Mouse (Mus musculus) spleen, embryonic (tissue): Measurements from ENCODE around the gene Faap20.

Experiments used
- CTCF ChIA-PET: fragments of 350-600 bp; sonication (Branson Sonifier 250); formaldehyde crosslinking; loops from one replicate; lab custom pipeline; 2022; lab: Charles Lee

Faap20 gene

GRCm38 (mm10) chr4:155220213-155221100 is 29.1 kb upstream of the Faap20 start:
- CTCF ChIA-PET: interaction anchor here (0.6 to 0.9 kb wide), 3 partner anchors 29 to 390 kb away, joined by 3 to 9 read pairs (median 3); partner anchors contain the start of genes Faap20 and Pex10

GRCm38 (mm10) chr4:155221106-155221505 is 28.5 kb upstream of the Faap20 start:
- CTCF ChIA-PET: interaction anchor here (0.6 to 0.9 kb wide), 3 partner anchors 28 to 390 kb away, joined by 3 to 9 read pairs (median 3); partner anchors contain the start of genes Faap20 and Pex10

DNA sequence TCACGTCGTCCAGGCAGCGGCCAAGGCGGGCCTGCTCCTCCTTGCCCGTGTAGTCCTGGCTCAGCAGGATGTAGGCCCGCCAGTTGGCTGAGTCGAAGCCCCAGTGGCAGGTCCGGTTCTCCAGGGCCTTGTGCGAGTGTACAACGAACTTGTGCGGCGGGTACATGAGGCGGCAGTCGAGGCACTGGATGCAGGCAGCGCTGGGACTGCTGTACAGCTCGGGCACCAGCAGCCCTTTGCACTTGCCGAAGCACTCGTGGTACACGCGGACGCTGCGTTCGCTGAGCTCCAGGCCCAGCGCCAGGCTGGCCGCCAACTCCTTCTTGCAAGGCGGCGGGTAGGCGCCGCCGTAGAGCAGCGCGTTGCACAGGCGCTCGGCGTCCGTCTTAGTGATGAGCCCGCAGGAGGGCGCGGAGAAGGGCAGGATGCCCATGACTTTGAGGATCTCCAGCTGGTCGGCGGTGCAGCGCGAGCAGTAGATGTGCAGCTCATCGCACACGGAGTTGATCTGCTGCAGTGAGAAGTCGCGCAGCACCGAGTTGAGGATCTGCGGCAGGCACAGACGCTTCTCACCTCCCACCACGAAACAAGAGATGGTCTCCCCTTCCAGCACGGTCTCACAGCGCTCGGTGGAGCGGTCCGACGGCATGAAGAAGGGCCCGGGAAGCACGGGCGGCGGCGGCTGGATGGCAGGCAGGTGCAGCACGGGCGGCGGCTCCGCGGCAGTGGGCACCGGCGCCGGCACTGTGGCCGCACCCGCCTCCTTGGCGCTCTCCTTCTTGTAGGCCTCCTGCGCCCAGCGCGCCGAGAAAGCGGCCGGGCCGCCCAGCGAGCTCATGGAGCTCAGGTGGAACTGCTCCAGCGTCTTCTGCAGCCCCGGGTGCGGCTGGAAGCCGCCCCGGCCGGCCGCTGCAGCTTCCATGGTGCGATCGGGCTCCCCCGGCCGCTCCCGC is 27.7 kb upstream of the Faap20 start:
- CTCF ChIA-PET: no interaction called here

DNA sequence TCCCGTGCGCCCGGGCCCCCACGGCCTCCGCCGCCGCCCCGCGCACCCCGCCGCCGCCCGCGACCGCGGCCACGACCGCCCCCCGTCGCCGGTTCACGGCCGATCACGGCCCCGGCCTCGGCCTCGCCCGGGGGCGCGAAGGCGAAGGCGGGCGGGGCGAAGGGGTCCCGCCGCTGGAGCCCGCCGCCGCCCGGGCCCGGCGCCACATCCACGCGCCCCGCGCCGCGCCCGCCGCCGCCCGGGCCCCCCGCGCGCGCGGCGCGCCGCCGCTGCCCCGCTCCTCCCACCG is 27.1 kb upstream of the Faap20 start, which contains the start of gene Ski:
TSS of gene Ski (minus strand) at position 41 of the 289 bp plus-strand sequence.
- CTCF ChIA-PET: no interaction called here

GRCm38 (mm10) chr4:155222841-155223593 is 26.6 kb upstream of the Faap20 start:
- CTCF ChIA-PET: interaction anchor here (1.0 kb wide), 1 partner anchor 11 kb away, joined by 3 read pairs; no protein-coding TSS in a partner anchor

DNA sequence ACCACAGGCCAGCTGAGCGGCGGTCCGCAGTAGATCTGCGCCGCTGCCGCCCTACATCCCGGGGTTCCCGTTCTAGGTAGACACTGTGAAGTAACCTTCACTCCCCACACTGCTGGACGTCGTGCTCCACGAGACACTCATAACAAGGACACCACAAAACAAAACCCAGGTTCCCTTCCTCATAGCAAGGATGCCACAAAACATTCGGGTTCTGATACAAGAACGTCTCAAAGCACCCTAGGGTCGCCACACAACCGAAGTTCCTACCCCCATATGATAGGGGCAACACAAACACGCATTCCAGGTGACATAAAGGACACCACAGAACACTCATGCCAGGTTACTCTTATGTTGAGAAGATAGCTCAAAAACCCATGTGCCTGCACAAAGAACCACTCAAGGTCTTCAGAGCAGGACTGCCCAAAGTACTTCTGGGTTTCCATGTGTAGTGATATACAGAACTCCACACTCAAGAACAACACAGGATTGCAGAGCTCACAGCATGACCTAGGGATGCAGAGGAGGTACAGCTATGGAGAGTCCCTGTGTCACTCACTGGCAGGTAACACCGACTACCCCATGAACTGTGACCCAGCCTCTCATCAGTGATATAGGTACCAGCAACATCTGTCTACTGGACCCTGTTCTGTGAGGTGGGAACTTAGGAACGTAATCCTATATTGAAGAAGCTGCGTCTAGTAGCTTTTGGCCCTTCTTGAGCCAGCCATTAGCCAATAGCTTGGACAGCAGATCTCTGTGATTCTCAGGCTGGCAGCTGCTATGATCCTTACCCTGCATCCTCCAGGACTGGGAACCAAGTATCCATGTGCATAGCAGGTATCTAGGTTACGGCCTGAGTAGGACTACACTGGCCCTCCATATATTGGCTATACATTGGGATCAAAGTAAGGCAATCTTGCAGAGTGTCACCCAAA is 25.7 kb upstream of the Faap20 start:
- CTCF ChIA-PET: interaction anchor here (0.9 to 1.0 kb wide), 2 partner anchors 10 to 26 kb away, joined by 3 to 4 read pairs; partner anchors contain the start of gene Faap20

- CTCF ChIA-PET: interaction anchor here (0.6 kb wide), 1 partner anchor 595 kb away, joined by 4 read pairs; no protein-coding TSS in a partner anchor
Observed at GRCm38 (mm10) chr4:155225918-155226317, 23.7 kb upstream of the Faap20 start.

GRCm38 (mm10) chr4:155227986-155228385 is 21.6 kb upstream of the Faap20 start:
- CTCF ChIA-PET: no interaction called here

- CTCF ChIA-PET: no interaction called here
Observed at GRCm38 (mm10) chr4:155228461-155228860, 21.1 kb upstream of the Faap20 start.

DNA sequence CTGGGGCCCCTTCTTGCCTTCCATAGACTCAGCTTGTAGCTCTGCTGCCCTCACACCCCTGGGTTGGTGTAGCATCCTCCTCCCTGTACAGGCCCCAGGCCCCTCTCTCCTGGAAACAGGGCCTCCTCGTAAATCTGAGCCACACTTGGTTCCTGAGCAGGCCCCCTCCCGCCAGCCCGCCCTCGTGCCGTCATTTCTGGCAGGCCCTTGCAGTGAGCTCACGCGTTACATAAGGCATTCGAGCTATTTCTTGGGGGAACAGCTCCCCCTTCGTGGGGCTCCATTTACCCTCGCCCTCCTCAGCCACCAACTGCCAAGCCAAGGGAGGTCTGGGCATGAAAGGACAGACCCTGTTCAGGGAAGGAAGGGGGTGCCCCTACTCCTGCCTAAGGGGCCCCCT is 15.7 kb upstream of the Faap20 start:
- CTCF ChIA-PET: interaction anchor here (0.5 to 0.8 kb wide), 4 partner anchors 10 to 146 kb away, joined by 3 to 12 read pairs (median 4); no protein-coding TSS in a partner anchor

DNA sequence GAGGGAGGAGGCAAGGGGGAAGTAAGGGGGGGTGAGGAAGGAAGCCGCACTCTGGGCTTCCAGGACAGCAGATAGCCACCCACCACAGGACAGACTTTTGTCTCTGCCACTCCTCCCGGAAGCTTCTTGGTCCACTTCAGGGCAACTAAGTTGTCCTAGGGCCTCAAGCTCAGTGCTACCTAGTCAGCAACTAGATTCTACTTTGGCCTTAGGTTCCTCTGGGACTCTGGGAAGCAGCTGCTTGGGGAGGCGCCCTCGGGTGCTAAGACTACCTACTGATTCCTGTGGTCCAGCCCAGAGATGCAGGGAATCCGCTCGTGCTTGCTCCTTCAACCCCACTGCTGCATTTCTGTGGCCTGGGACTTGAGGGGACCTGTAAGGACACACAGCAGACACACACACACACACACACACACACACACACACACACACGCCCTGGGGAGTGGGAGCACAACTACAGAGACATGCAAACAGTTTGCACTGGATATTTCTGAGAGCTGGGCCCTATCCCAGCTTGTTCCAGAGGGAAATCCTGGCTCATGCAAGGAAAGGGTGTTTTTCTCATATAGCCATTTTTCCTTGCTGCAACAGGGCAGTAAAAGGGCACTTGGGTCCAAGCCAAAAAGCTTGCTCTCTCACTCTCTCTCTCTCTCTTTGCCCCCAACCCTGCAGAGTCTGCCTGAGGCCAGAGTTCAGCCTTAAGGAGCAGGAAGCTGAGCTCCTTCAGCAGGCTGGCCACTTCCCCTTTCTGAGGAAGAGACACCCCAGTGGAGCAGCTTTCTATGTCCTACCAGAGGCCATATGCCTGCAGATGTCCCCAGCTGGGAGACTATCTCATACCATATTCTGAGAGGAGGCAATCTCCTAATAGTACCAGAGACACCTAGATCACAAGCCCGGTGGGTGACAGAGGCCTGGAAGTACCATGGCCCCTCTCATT is 15.0 kb upstream of the Faap20 start:
- CTCF ChIA-PET: interaction anchor here (0.5 to 1.1 kb wide), 5 partner anchors 11 to 147 kb away, joined by 3 to 12 read pairs (median 5); no protein-coding TSS in a partner anchor

DNA sequence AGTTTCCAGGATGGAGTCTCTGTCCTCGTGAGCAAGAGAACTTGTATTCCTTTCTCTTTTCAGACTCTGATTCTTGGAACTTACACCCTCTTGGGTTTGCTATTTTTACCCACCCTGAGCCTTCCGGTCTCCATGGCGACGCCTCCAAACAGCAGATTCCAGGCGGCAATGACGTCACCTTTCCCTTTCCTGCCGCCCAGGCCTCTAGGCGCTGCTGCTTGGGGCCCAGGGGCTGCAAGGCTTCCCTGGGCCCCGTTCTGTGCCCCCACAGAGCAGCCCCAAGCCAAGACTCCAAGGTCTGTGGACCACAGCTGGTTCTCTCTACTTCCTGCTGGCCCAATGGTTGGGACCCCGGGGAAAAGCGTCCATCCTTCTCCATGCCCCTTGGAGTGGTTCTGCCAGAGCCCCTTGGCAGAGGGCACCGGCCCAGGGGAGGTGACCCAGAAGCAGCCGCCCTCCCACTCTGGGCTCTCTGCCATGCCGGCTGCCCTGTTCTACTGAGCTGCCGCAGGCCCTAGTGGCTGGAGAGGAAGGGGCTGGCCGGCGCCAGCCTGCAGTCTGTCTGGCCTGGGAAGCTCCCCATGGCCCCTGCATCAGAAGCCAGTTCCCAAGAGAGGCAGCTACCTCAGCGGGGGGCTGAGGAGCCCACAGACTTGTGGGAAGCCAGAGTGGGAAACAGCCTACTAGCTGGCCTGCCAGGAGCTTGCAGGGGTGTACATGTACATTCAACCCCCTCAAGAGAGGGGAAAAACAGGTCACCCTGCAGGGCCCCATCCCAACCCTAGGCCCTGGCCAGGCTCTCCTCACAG is 14.1 kb upstream of the Faap20 start:
- CTCF ChIA-PET: interaction anchor here (0.7 to 1.1 kb wide), 2 partner anchors 79 to 140 kb away, joined by 5 to 6 read pairs; no protein-coding TSS in a partner anchor

- CTCF ChIA-PET: no interaction called here
Observed at GRCm38 (mm10) chr4:155236737-155237385, 12.7 kb upstream of the Faap20 start.

DNA sequence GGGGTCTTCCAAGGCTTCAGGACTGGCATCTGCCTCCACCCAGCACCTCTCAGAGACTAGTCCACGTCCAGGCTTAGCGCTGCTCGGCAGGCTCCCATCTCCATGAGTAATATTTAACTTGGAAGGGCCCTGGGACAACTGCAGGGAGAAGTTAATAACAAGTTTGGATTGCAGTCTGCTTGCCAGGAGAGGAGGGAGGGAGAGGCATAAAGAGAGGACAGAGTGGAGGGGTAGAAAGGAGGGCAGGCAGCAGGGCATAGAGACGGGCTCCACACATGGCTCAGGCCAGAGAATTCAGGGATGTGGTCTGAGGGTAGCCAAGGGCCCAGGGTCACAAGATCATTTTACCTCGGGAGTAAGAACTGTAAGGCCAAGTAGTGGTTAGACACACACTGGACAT is 11.3 kb upstream of the Faap20 start:
- CTCF ChIA-PET: no interaction called here

- CTCF ChIA-PET: interaction anchor here (0.7 kb wide), 2 partner anchors 31 to 83 kb away, joined by 3 to 5 read pairs; no protein-coding TSS in a partner anchor
Observed at GRCm38 (mm10) chr4:155239494-155239893, 10.1 kb upstream of the Faap20 start.

GRCm38 (mm10) chr4:155241789-155242188 is 7.8 kb upstream of the Faap20 start:
- CTCF ChIA-PET: no interaction called here

DNA sequence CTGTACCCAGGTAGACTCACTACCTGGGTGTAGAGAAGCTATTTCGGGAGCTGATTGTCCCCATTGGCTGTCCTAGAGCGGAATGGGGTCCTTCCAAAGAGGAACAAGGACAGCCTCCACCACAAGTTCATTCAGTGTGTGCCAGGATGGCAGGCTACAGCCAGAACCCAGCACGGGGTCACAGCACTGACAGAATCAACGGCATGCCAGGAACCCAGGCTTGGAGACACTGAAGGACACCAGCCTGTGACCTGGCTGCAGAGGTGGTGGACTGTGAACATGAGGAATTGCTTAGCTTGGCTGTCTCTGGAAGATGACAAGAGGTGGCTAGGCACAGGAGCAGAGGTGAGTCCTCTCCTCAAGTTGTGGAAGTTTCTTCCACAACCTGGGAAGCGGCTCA is 7.3 kb upstream of the Faap20 start:
- CTCF ChIA-PET: no interaction called here
